Mouse (Mus musculus) cerebellum, postnatal 25 days (tissue): ENCODE results near the gene Cisd1.

Source experiments
- DNase-seq, 2 experiments: peaks; one replicate each; pipeline ENCODE4 v3.0.0; 2021; ENCODE audit warnings: mixed read lengths in 2 of 2

Cisd1 gene

GRCm38 (mm10) chr10:71348637-71349280 is 4.0 kb upstream of the Cisd1 start:
- DNase-seq = no peak

DNA sequence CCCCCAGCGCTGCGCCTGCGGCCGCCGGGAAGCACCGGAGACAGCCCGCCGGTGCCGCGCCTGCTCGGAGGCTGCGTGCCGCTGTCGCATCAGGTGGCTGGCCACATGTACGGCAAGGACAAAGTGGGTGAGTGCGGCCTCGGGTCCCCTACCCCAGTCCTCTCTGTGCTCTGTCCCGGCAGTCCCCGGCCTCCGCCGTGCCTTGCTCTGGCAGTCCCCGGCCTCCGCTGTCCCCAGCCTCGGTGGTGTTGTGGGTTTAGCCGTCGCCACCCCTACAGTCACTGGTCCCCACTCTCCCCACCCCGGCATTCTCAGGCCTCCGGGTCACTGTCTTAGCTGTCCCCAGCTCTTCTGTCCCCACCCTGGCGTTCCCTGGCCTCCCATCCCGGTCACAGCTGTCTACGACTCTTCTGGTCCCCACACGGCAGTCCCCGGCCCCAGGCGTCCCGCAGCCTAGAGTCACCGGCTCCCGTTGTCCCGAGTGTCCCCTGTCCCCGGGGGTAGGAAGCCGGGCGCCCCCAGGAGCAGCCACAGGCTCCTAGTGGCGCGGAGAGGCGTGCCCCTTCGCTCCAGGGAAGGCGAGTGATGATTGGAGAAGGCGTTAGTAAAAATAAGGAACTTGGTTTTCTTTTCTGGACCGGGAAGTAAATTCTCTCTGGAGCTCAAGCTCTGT is 3.3 kb upstream of the Cisd1 start:
- DNase-seq = no peak

DNA sequence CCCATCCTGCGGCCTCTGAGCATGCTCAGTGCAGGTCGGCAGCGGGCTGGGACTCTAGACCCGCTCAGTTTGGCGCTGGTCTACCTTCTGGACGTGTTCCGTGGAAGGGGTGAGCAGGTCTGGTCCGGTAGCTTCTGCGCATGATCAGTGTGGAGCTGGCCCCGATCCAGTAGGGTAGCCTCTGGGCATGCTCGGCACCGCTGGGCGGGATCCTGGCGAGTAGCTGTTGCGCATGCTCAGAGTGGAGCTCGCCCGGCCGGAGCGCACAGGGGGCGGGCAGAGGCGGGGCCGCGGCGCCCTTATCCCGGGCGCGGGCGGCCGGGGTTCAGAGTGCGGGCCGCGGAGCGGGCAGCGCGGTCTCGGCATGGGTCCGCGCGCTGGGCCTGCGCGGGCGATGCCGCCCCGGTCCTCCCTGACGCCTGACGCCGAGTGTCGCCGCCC is 2.8 kb upstream of the Cisd1 start, which contains the start of gene Ipmk:
Gene Ipmk, plus strand, starts transcription at position 255 of the 441 bp plus-strand sequence.
- peak; percentile 100 for DNase-seq

GRCm38 (mm10) chr10:71346722-71347508 is 2.2 kb upstream of the Cisd1 start:
- DNase-seq = no peak

GRCm38 (mm10) chr10:71346106-71346505 is 1.4 kb upstream of the Cisd1 start:
- DNase-seq = no peak

- DNase-seq = no peak
These were observed 1.0 kb downstream of the Cisd1 start for GRCm38 (mm10) chr10:71343567-71344265.

DNA sequence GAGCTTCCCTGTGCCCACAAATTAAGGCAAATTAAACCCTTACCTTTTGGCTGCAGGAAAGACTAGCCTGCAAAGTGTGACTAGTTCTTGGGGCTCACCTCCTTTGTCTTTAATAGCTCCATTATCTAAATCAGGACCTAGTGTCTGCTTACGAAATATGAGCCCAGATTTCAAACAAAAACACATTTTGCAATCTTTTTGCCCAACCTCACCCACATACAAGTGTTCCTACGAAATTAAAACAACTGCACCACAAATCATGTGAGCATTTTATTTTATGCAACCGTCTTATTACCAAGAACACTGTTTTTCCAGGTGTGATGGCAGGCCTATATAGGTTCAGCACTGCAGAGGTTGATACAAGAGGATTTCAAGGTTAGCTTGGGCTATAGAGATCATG is 1.6 kb downstream of the Cisd1 start:
- DNase-seq = no peak

- DNase-seq = peak in 1 of 2 experiments; percentile 34
These were observed 2.5 kb downstream of the Cisd1 start for GRCm38 (mm10) chr10:71342030-71342805.

DNA sequence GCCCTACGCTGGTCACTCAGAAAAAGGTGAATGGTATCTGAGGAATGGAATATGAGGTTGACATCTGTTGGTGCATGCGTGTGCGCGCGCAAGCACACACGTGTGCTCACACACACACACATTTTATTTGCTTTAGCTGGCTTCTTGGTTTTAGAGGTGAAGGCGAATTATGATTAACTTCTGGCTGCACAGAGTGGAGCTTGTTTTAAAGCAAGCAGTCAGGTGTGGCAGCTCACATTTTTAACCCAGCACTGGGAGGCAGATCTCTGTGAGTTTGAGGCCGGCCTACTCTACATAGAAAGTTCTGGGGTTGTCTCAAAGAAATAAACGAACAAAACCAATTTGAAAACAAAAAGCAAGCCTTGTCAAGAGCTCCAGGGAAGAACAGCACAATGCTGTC is 3.5 kb downstream of the Cisd1 start:
- no peak for DNase-seq

- no peak for DNase-seq
These were observed 4.6 kb downstream of the Cisd1 start for GRCm38 (mm10) chr10:71340195-71340594.

GRCm38 (mm10) chr10:71339463-71339862 is 5.3 kb downstream of the Cisd1 start:
- DNase-seq = no peak

DNA sequence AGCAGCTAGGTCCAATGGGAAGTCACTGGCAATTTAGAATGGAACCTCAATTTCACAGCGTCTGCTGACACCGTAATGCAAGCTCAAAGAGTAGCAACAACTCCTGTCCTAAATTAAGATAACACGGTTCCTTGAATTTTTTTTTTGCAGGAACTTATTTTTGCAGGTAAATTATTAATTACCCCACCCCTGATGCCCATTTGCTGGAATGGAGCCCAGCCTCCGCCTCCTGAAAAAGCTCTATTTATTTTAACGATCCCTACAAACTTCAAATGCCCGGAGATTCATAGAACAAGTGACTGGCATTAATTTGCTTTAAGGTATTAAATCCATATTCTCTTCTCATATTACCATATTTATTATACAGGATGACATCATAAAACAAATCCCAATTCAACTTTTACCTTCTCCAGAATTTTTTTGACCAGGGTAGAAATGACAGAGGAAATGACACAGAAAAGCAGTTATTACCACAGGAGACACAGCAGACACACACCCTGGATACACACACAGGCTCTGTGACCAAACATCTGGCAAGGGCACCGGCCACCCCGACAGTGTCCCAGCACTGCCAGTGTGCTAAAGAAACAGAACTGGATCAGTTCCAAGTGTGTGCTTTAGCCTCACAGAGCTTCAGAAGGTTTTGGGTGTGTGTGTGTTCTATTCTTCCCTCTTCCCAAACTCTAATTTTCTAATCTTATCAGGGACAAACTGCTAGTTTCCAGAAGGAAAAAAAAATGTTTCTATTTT is 6.4 kb downstream of the Cisd1 start:
- no peak for DNase-seq

- DNase-seq = no peak
These were observed 7.0 kb downstream of the Cisd1 start for GRCm38 (mm10) chr10:71337733-71338132.

DNA sequence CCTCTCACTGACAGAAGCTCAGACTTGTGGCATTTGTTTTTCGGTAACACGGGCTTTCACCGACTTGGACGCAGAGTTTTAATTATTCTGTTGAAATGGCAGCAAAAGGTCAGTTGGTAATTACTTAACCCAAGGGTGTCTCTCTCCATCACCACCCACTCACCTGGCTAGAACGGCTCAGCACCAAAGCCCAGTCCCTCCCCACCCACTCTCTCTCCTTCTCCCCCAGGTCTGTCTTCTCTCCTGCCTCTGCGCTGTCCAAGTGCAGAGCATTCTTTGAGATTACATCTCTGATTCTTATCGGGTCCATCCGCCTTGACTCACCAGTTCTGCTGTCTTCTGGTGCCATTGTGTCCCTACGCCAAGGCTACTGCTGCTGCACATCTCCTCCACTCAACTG is 11.9 kb downstream of the Cisd1 start:
- DNase-seq = no peak

GRCm38 (mm10) chr10:71332376-71332775 is 12.4 kb downstream of the Cisd1 start:
- no peak for DNase-seq

GRCm38 (mm10) chr10:71331908-71332307 is 12.8 kb downstream of the Cisd1 start:
- DNase-seq = no peak

GRCm38 (mm10) chr10:71330070-71330469 is 14.7 kb downstream of the Cisd1 start:
- no peak for DNase-seq

- no peak for DNase-seq
These were observed 15.5 kb downstream of the Cisd1 start for GRCm38 (mm10) chr10:71329295-71329694.

DNA sequence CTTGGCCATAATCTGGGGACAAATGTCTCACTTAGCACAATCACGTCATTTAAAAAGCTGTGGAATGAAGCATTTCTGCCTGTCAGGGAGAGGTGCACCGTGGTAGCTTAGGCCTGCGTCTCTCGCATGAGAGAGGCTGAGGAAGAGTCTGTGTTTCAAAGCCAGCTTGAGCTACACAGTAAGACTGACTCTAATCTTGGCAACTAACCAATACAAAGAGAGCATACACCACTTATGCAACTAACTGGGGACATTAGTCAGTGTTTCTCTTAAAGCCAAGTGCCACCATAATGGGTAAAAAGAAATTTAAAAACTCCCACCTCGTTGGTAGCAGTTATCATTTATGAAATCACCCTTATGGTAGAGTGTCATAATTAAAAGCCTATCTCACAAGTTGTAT is 15.9 kb downstream of the Cisd1 start:
- no peak for DNase-seq

GRCm38 (mm10) chr10:71328382-71328781 is 16.4 kb downstream of the Cisd1 start:
- DNase-seq = no peak

- DNase-seq = no peak
These were observed 17.4 kb downstream of the Cisd1 start for GRCm38 (mm10) chr10:71327386-71327785.
